Mouse (Mus musculus) forebrain, embryonic 14.5 days (tissue): ENCODE measurements around the gene Pdlim5. TPM values are rescaled to one million over a fixed set of nuclear protein-coding genes. Genes with fewer than 3 reads are reported as not detected.

Experiments used
- ATAC-seq: fragments of 200-750 bp; cut with Nextera tagmentation; 2 replicates; pipeline ENCODE4 v1.8.0; 2017; ENCODE audit warnings: mild to moderate bottlenecking, moderate library complexity
- DNase-seq: peaks from one replicate; pipeline ENCODE4 v3.0.0-alpha.2; 2015; ENCODE audit warnings: low spot score
- H3K27ac ChIP-seq: fragments of 300-500 bp; sonication (generic); 2 replicates; pipeline ENCODE4 v1.5.1; 2014; ENCODE audit warnings: low read depth, mild to moderate bottlenecking, control low read depth, low read length, moderate library complexity
- H3K27me3 ChIP-seq: fragments of 300-500 bp; sonication (generic); replicated peaks from 2 replicates; pipeline ENCODE4 v1.6.1; 2014; ENCODE audit warnings: low read length, control low read depth, mixed read lengths; ENCODE audit not compliant: control insufficient read depth, insufficient read depth
- H3K36me3 ChIP-seq: fragments of 300-500 bp; sonication (generic); 2 replicates; pipeline ENCODE4 v1.6.1; 2014; ENCODE audit warnings: low read length, control low read depth; ENCODE audit not compliant: control insufficient read depth, insufficient read depth
- H3K4me1 ChIP-seq: fragments of 300-500 bp; sonication (generic); 2 replicates; pipeline ENCODE4 v1.6.1; 2014; ENCODE audit warnings: antibody characterized with exemption, low read length, control low read depth; ENCODE audit not compliant: control insufficient read depth, insufficient read depth
- H3K4me2 ChIP-seq: fragments of 300-500 bp; sonication (generic); 2 replicates; pipeline ENCODE4 v1.6.1; 2014; ENCODE audit warnings: mild to moderate bottlenecking, control low read depth, low read length
- H3K4me3 ChIP-seq: fragments of 300-500 bp; sonication (generic); 2 replicates; pipeline ENCODE4 v1.5.1; 2014; ENCODE audit warnings: low read depth, low read length, control low read depth
- H3K9ac ChIP-seq: fragments of 300-500 bp; sonication (generic); 2 replicates; pipeline ENCODE4 v1.6.1; 2014; ENCODE audit warnings: mild to moderate bottlenecking, low read length, control low read depth, moderate library complexity
- H3K9me3 ChIP-seq: fragments of 300-500 bp; sonication (generic); replicated peaks from 2 replicates; pipeline ENCODE4 v1.6.1; 2016; ENCODE audit warnings: low read length, control low read depth, mixed read lengths; ENCODE audit not compliant: control insufficient read depth
- WGBS: fragments of 180-500 bp; shearing (Covaris S2); extraction: QIAGEN DNeasy Blood & Tissue Kit; methylation state at CpG from one replicate; pipeline ENCODE4 v1.1.7; 2014; 5-methylcytosine and 5-hydroxymethylcytosine counted together
- polyA plus RNA-seq: library from polyadenylated mRNA; unstranded; fragments of >200 nt; fragmentation: Nextera tagmentation; extraction: Ambion mirVana; gene quantifications from 2 replicates; pipeline ENCODE4 v1.2.1, GENCODE M21; 2014

Gene Pdlim5
- polyA plus RNA-seq, 1 experiment from 2014 or later: 14.3 TPM

GRCm38 (mm10) chr3:142436212-142436611 lies 40.7 kb upstream of the Pdlim5 start:
- no peak for ATAC-seq

GRCm38 (mm10) chr3:142434786-142435168 lies 39.3 kb upstream of the Pdlim5 start:
- Histone ChIP-seq H3K27ac (no peak overlapping the region), H3K4me1 (no peaks in the 10 kb centered on the region), H3K36me3 (no peaks in the 10 kb centered on the region), H3K4me3 (no peak overlapping the region), H3K9ac (no peak overlapping the region), H3K9me3 (no peaks in the 10 kb centered on the region), H3K4me2 (no peak overlapping the region), H3K27me3 (no peaks in the 10 kb centered on the region)
- ATAC-seq: no peak
- 79% methylated on average over 4 of the region's 4 CpGs for WGBS
- DNase-seq: no peak

More at GRCm38 (mm10) chr3:142436212-142436611, 40.7 kb upstream of the Pdlim5 start:
- Histone ChIP-seq H3K4me2 (no peak overlapping the region), H3K36me3 (no peaks in the 10 kb centered on the region), H3K27ac (no peak overlapping the region), H3K9me3 (no peaks in the 10 kb centered on the region), H3K9ac (no peak overlapping the region), H3K27me3 (no peaks in the 10 kb centered on the region), H3K4me3 (no peak overlapping the region), H3K4me1 (no peaks in the 10 kb centered on the region)
- WGBS: 69% methylated on average over 5 of the region's 5 CpGs
- no peak for DNase-seq

GRCm38 (mm10) chr3:142434127-142434785 lies 38.8 kb upstream of the Pdlim5 start:
- no peak for ATAC-seq
- H3K9me3 ChIP-seq: no peaks in the 10 kb centered on the region
- no peak for DNase-seq

DNA sequence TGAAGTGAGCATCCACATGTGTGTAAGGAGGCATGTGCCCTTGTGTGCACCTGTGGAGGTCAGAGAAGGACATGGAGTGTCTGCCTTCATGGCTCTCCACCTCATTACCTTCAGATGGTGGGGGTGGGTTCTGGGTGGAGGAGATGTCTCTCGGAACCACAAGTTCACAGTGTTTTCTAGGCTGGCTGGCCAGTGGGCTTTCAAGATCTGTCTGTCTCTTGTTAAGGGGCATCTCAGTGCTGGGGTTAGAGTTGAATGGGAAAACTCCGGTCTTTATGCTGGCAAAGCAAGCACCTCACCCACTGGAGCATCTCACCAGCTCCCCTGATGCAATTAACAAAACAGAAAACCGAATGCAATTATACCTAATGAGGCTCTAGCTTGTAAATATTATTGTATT lies 36.0 kb upstream of the Pdlim5 start:
- 31% methylated on average over 3 of the region's 3 CpGs for WGBS
- Histone ChIP-seq H3K4me1 (no peaks in the 10 kb centered on the region), H3K9me3 (no peaks in the 10 kb centered on the region), H3K36me3 (no peaks in the 10 kb centered on the region), H3K4me3 (no peak overlapping the region), H3K27me3 (no peaks in the 10 kb centered on the region), H3K4me2 (no peak overlapping the region), H3K9ac (no peak overlapping the region), H3K27ac (no peak overlapping the region)
- DNase-seq (no peak), ATAC-seq (no peak)

More at GRCm38 (mm10) chr3:142434127-142434785, 38.8 kb upstream of the Pdlim5 start:
- H3K9ac ChIP-seq: no peak overlapping the region
- no peaks in the 10 kb centered on the region for H3K4me1 ChIP-seq
- WGBS: 53% methylated on average over 7 of the region's 7 CpGs
- no peak overlapping the region for H3K4me3 ChIP-seq
- H3K4me2 ChIP-seq: no peak overlapping the region
- no peaks in the 10 kb centered on the region for H3K36me3 ChIP-seq
- H3K27ac ChIP-seq: no peak overlapping the region
- no peaks in the 10 kb centered on the region for H3K27me3 ChIP-seq

DNA sequence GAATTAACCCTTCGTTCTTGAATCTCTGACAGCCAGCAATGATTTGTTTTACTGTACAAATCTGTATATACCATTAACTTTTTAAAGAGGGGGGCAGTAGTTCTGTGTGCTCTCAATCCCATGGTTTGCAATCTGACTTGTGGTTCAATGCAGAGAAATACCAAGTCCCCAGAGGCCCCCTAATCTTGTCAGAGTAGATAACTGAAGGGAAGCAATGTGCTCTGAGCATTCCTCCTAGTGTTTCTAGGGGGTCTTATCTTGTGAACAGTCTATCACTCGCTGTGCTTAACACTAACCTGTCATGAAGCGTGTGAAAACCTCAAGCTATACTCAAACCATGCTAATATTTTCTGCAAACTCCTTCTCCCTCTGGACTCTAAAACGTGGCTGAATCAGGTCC lies 34.6 kb upstream of the Pdlim5 start:
- no peaks in the 10 kb centered on the region for H3K4me1 ChIP-seq
- no peak overlapping the region for H3K4me2 ChIP-seq
- no peaks in the 10 kb centered on the region for H3K27me3 ChIP-seq
- no peak overlapping the region for H3K9ac ChIP-seq
- ATAC-seq: no peak
- DNase-seq: no peak
- no peaks in the 10 kb centered on the region for H3K9me3 ChIP-seq
- 84% methylated on average over 4 of the region's 4 CpGs for WGBS
- H3K4me3 ChIP-seq: no peak overlapping the region
- H3K27ac ChIP-seq: no peak overlapping the region
- H3K36me3 ChIP-seq: no peaks in the 10 kb centered on the region

DNA sequence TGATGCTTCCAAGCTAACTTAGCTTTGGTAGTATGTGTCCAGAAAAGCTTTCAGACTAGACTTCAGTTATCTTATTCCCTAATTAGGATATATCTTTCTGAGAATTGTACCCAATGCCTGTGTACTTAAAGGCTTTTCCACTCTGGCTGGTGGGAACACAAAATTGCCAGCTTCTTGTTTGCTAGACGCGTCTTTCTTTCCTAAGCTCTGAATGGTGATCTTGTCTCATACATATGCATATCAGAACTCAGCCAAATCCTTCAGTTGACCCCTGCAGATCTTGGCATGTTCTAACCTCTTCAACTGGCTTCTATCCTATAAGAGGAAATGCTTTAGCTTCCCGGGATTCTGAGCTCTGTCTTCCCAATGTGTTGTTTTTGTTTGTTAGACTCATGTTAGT lies 31.3 kb upstream of the Pdlim5 start:
- H3K9ac ChIP-seq: no peak overlapping the region
- H3K36me3 ChIP-seq: no peaks in the 10 kb centered on the region
- 36% methylated on average over 3 of the region's 3 CpGs for WGBS
- H3K4me3 ChIP-seq: no peak overlapping the region
- H3K9me3 ChIP-seq: no peaks in the 10 kb centered on the region
- DNase-seq (no peak), ATAC-seq (no peak)
- H3K27ac ChIP-seq: no peak overlapping the region
- H3K27me3 ChIP-seq: no peaks in the 10 kb centered on the region
- H3K4me2 ChIP-seq: no peak overlapping the region
- no peaks in the 10 kb centered on the region; the same call in 1 of the 2 replicates for H3K4me1 ChIP-seq

GRCm38 (mm10) chr3:142424134-142424533 lies 28.6 kb upstream of the Pdlim5 start:
- WGBS: 92% methylated on average over 1 of the region's 1 CpGs

DNA sequence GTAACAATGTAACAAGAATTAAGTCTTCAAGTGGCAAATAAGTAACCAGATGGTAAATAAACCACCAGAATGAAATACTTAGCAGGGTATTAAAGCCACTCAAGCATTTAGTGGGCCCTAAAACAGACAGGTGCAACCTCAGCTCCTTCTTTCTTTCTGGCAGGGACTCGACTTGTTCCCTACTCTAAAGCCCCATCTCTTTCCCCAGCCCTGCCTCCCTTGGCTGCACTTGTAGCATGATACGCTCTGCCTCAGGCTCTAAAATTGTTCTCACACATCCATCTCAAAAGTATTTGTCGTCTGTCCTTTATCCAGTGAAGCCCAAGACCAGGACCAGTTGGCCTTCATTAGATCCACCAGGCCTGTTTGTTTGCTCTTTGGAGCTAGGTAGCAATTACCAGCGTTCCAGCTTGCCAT lies 28.0 kb upstream of the Pdlim5 start:
- H3K36me3 ChIP-seq: no peaks in the 10 kb centered on the region
- H3K27ac ChIP-seq: no peak overlapping the region
- 75% methylated on average over 4 of the region's 4 CpGs for WGBS
- no peak for DNase-seq
- no peak for ATAC-seq
- no peak overlapping the region for H3K4me3 ChIP-seq
- H3K9me3 ChIP-seq: no peaks in the 10 kb centered on the region
- no peak overlapping the region for H3K9ac ChIP-seq
- H3K4me1 ChIP-seq: no peaks in the 10 kb centered on the region; the same call in 1 of the 2 replicates
- no peak overlapping the region for H3K4me2 ChIP-seq
- H3K27me3 ChIP-seq: no peaks in the 10 kb centered on the region

More at GRCm38 (mm10) chr3:142424134-142424533, 28.6 kb upstream of the Pdlim5 start:
- no peak for DNase-seq
- Histone ChIP-seq H3K4me1 (no peaks in the 10 kb centered on the region; the same call in 1 of the 2 replicates), H3K9ac (no peak overlapping the region), H3K36me3 (no peaks in the 10 kb centered on the region), H3K9me3 (no peaks in the 10 kb centered on the region), H3K4me3 (no peak overlapping the region), H3K4me2 (no peak overlapping the region), H3K27ac (no peak overlapping the region), H3K27me3 (no peaks in the 10 kb centered on the region)
- no peak for ATAC-seq

- Histone ChIP-seq H3K9me3 (no peaks in the 10 kb centered on the region), H3K4me3 (no peak overlapping the region), H3K27me3 (no peaks in the 10 kb centered on the region), H3K36me3 (no peaks in the 10 kb centered on the region), H3K4me2 (no peak overlapping the region), H3K9ac (no peak overlapping the region), H3K4me1 (no peaks in the 10 kb centered on the region; the same call in 1 of the 2 replicates), H3K27ac (no peak overlapping the region)
- DNase-seq: peak; percentile 33
- ATAC-seq: no peak
- WGBS: 75% methylated on average over 4 of the region's 4 CpGs
Measured at GRCm38 (mm10) chr3:142422229-142422628, 26.7 kb upstream of the Pdlim5 start.
